Mouse (Mus musculus): ENCODE results near the gene Mcat. TPM values are rescaled to one million over a fixed set of nuclear protein-coding genes. Genes with fewer than 3 reads are reported as not detected.
A peak's percentile ranks its signal among the peaks of the same experiment; 100 is the strongest.

Gene Mcat
- total RNA-seq, 2 experiments from 2014 or later = 18.6 to 23.8 TPM

DNA sequence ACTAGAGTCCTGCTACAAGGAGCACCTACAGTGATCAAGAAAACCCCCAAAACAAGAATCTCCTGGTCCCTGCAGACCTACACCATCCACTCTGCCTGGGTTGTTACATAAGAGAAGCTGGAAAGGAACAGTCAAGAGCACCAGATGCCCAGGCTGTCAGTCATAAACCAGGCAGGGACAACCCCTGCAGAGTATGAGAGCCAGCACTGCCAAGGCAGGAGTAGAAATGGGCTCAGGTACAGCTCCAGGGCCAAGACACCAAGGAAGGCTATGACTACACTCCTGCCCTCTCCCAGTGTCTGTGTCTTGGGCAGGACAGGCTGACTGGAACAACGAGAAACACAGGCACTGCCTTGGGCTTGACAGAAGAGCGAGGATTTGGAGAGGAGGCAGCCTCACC, 13.4 kb downstream of the Mcat start:
- intact Hi-C loops (cut with DNase I) = no loop called here
- Histone ChIP-seq H3K4me3 (no peak overlapping the region), H3K27ac (peak overlapping the region; percentile 63)
- DNase-seq = peak; percentile 58
- no peak for TF ChIP-seq CTCF (IDR thresholded peaks at IDR 0.05)

DNA sequence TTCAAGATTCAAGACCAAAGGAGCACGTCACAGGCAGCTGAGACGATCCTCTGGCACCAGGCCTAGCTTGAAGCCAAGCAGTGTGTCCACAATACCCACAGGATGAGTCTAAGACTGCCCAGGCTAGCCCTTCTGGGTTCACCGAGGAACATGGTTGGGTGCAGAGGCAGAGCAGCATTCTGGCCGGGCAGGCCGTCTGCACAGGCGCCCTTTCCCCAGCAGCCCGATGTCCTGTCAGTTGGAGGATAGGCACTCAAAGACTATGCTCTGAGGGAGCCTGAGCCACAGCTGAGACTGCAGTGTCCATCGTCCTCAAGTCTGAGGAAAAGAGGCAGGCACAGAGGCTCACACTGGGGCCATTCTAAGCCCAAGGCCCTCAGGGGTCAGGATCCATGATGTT, 16.4 kb downstream of the Mcat start:
- intact Hi-C loops (cut with DNase I) = no loop called here
- no peak for TF ChIP-seq CTCF (IDR thresholded peaks at IDR 0.05)
- no peak overlapping the region for H3K27ac ChIP-seq
- no peak for DNase-seq
- no peak overlapping the region for H3K4me3 ChIP-seq

GRCm38 (mm10) chr15:83546029-83546428, 17.6 kb downstream of the Mcat start:
- intact Hi-C loops (cut with DNase I) = no loop called here
- DNase-seq = no peak
- no peak overlapping the region for H3K4me3 ChIP-seq
- H3K27ac ChIP-seq = no peak overlapping the region
- TF ChIP-seq CTCF (IDR thresholded peaks at IDR 0.05) = no peak

- no peak overlapping the region for H3K4me3 ChIP-seq
- peak overlapping the region; percentile 85; the same call in 1 of the 2 replicates for H3K27ac ChIP-seq
- intact Hi-C loops (cut with DNase I) = no loop called here
- DNase-seq = peak; percentile 45
- TF ChIP-seq CTCF (IDR thresholded peaks at IDR 0.05) = no peak
Observed at GRCm38 (mm10) chr15:83541647-83542287, 21.8 kb downstream of the Mcat start.

- intact Hi-C loops (cut with DNase I) = no loop called here
- TF ChIP-seq CTCF (IDR thresholded peaks at IDR 0.05) = no peak
- DNase-seq = peak; percentile 88
- H3K27ac ChIP-seq = peak overlapping the region; percentile 85
- peak overlapping the region; percentile 58 for H3K4me3 ChIP-seq
Observed at GRCm38 (mm10) chr15:83539905-83540304, 23.7 kb downstream of the Mcat start.

DNA sequence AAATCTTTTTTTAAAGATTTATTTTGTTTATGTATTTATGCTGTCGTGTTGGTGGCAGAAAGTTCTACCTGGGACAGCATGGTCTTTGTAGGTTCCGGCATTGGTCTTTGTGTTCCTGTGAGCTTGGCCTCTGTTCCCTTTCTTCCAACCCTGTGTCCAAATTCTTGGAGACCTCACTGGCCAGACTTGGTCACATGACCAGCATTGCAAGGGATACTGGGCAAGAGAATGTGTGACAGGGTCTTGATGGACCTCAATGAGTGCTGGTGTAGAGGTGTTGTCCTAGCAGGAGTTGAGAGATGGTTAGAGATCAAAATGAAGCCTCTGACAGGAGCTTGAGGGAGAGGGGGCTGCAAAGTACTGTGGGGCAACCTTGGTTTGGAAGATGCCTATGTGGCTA, 24.7 kb downstream of the Mcat start:
- H3K27ac ChIP-seq = peak overlapping the region; percentile 85; the same call in 1 of the 2 replicates
- no peak overlapping the region for H3K4me3 ChIP-seq
- intact Hi-C loops (cut with DNase I) = no loop called here
- TF ChIP-seq CTCF (IDR thresholded peaks at IDR 0.05) = no peak
- no peak for DNase-seq

- no peak for TF ChIP-seq CTCF (IDR thresholded peaks at IDR 0.05)
- intact Hi-C loops (cut with DNase I) = no loop called here
- Histone ChIP-seq H3K4me3 (0 out of 2 replicates have a peak overlapping the region, but pooled peaks have one; percentile 7), H3K27ac (peak overlapping the region; percentile 62)
- DNase-seq = no peak
Observed at GRCm38 (mm10) chr15:83535890-83536231, 27.7 kb downstream of the Mcat start.

- peak overlapping the region; percentile 74 for H3K27ac ChIP-seq
- intact Hi-C loops (cut with DNase I) = no loop called here
- no peak for TF ChIP-seq CTCF (IDR thresholded peaks at IDR 0.05)
- DNase-seq = no peak
- 0 out of 2 replicates have a peak overlapping the region, but pooled peaks have one; percentile 7 for H3K4me3 ChIP-seq
Observed at GRCm38 (mm10) chr15:83534960-83535889, 28.4 kb downstream of the Mcat start.

DNA sequence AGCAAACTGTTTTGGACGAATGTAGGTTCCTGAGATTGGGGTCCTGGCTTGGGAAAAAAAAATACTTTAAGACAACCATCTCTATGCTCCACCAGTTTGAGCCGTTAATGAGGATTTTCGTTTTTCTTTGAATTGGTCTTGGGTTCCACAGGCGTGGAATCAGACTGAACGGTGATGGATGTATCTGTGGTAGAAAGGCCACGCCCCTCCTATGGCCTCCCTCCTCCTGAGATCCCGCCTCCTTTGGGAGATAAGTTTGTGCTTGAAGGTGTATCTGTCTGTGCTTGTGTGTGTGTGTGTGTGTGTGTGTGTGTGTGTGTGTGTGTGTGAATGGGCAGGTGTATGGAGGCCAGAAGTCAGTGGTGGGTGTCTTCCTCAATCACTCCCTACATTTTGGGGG, 31.0 kb downstream of the Mcat start:
- TF ChIP-seq CTCF (IDR thresholded peaks at IDR 0.05) = no peak
- H3K27ac ChIP-seq = no peak overlapping the region
- no peak overlapping the region for H3K4me3 ChIP-seq
- DNase-seq = no peak
- intact Hi-C loops (cut with DNase I) = no loop called here

GRCm38 (mm10) chr15:83531961-83532469, 31.6 kb downstream of the Mcat start:
- no peak overlapping the region; the same call in 1 of the 2 replicates for H3K27ac ChIP-seq
- intact Hi-C loops (cut with DNase I) = no loop called here
- H3K4me3 ChIP-seq = no peak overlapping the region
- no peak for DNase-seq
- peak; percentile 30; the same call in 1 of the 2 replicates for TF ChIP-seq CTCF (IDR thresholded peaks at IDR 0.05)

DNA sequence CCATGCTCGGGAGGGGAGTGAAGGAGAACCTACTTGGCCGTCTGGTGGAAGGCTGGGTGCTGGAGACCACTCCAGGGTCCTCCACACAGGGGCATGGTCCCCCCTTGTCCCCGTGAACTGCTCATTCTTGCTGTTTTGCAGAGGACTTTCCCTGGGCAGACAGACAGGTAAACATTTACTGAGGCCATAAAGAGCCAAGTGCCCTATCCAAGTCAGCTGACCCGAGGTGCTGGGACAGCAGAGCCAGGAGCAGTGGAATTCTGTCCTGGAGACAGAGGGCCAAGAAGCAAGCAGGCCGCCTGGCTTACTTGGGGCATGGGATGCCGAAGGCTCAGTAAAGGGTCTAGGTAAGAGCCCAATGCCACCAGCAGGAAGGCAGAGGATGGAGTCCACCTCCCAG, 32.9 kb downstream of the Mcat start:
- Histone ChIP-seq H3K27ac (peak overlapping the region; percentile 89), H3K4me3 (peak overlapping the region; percentile 92)
- peak; percentile 54 for DNase-seq
- intact Hi-C loops (cut with DNase I) = no loop called here
- no peak for TF ChIP-seq CTCF (IDR thresholded peaks at IDR 0.05)

DNA sequence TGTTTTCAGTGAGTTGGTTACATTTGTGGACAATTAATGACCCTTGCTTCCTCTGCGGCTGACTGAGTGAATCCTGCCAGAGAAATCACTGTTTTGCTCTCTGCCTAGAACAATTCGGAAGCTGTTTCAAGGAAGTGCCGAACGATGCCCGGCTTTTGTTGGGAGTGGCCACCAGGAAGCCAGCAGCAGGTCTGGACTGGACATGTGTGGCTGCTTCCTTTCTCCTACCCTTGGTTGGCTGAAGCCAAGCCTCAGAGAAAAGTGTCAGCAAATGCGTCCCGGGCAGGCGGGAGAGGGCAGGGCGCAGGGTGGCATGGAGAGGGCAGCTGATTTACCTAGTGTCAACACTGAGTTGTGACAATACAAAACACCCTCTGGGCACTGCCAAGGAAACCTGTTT, 33.4 kb downstream of the Mcat start:
- Histone ChIP-seq H3K4me3 (peak overlapping the region; percentile 92), H3K27ac (peak overlapping the region; percentile 89)
- intact Hi-C loops (cut with DNase I) = no loop called here

DNA sequence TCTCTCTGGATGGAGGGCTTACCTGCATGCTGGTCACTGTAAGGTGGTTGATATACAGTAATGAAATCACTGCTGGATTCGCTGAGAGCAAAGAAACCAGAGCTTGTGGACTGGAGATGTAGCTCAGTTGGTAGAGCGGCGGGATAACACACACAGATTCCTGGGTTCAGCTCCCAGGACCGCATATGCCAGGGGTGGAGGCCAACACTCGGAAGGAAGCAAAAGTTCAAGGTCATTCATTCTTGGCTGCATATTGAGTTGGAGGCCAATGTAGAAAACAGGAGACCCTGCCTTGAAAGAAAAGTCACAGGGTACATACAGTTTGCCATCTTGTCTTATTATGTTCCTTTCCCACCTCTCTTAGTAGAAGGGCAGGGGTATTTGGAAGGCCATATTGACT, 33.8 kb downstream of the Mcat start:
- Histone ChIP-seq H3K4me3 (peak overlapping the region; percentile 92), H3K27ac (peak overlapping the region; percentile 89)
- TF ChIP-seq CTCF (IDR thresholded peaks at IDR 0.05) = no peak
- intact Hi-C loops (cut with DNase I) = no loop called here
- DNase-seq = no peak

More for the DNA sequence above, 33.4 kb downstream of the Mcat start:
- peak; percentile 39 for DNase-seq
- TF ChIP-seq CTCF (IDR thresholded peaks at IDR 0.05) = no peak
